Mouse (Mus musculus) E14TG2a.4 (cell line): ENCODE results near the gene Jph4.

Experiments used
- CTCF ChIP-seq: conservative IDR thresholded peaks from 2 replicates; pipeline ENCODE4 v1.5.1; 2014; ENCODE audit warnings: low read length
- NANOG ChIP-seq: IDR thresholded peaks from 2 replicates; pipeline ENCODE4 v1.6.1; 2014; ENCODE audit warnings: borderline replicate concordance, low read length, mixed read lengths
- POU5F1 ChIP-seq: IDR thresholded peaks from 2 replicates; pipeline ENCODE4 v1.6.1; 2014; ENCODE audit warnings: low read length, borderline replicate concordance

GRCm38 (mm10) chr14:55059009-55059408 is 57.7 kb downstream of the Jph4 start:
- TF ChIP-seq POU5F1 (no peak), CTCF (no peak), NANOG (no peak)
